Mouse (Mus musculus): ENCODE results near the gene Arhgap45. TPM values are rescaled to one million over a fixed set of nuclear protein-coding genes. Genes with fewer than 3 reads are reported as not detected.
"Not testable (repeated sequence)": the region's sequence is repeated elsewhere in the genome, so short reads cannot be mapped to it uniquely, and the experiment has no call there.

Gene Arhgap45
- total RNA-seq, 2 experiments from 2014 or later: 69.0 to 121 TPM

GRCm38 (mm10) chr10:80030191-80030590, 13.7 kb downstream of the Arhgap45 start:
- ATAC-seq (replicated peaks; ENCODE audit: poor library complexity): no peak

DNA sequence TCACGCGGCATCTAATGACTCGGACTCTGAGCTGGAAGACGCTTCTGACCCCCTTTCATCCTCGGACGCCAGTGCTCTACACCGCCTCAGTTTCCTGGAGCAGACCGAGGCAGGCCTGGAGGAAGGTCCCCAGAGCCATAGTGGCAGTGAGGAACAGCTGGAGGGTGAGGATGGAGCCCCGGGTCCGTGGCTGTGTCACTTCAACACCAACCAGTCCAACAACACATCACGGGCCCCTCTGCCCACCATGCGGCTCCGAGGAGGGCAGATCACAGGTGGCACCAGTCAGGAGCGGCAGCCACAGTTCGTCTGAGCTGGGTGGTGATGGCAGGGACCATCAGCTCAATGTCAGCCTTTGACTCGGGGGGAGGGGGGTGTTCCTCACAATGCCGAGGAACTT, 14.3 kb downstream of the Arhgap45 start:
- ATAC-seq (replicated peaks; ENCODE audit: poor library complexity): no peak

GRCm38 (mm10) chr10:80032799-80033480, 16.5 kb downstream of the Arhgap45 start:
- peak; percentile 51 for ATAC-seq (replicated peaks; ENCODE audit: poor library complexity)

DNA sequence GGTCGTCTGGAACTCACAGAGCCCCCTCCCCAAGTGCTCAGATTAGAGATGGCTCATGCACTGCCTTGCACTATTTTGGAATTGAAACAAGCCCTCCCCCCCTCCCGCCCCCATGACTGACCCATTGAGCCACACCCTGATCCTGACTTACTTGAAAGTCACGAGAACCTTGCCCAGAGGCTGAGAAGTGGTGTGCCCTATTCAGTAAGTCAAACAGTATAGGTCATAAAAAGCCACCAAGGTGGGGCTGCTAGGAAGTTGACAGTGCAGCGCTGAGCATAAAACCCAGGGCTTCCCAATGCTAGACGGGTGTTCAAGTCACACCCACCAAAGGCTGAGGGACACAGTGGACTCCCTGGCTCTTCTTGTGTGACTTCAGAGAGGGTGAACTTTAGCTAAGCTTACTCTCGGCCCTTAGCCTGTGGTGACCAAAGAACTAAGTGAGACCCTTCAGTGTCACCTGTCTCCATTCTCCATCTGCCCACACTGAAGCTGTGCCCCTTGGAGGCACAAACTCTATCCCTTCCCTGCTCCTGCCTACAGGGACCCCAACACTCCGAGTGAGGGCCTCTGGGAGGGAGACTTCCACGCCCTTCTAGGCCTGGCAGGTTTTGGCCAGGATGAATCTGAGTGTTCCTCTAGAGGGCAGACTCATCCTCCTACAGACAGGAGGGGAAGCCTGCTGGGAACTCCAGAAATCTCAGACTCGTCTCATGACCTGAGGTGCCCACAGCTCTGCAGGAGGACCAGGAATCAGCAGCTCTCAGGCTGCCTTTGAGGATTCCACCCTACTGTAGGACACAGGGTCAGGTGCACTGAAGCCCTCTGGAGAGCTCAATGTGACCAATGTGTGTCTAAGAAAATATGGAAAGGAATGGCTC, 17.3 kb downstream of the Arhgap45 start:
- peak; percentile 54 for ATAC-seq (replicated peaks; ENCODE audit: poor library complexity)

GRCm38 (mm10) chr10:80035148-80035547, 18.7 kb downstream of the Arhgap45 start:
- no peak for ATAC-seq (replicated peaks; ENCODE audit: poor library complexity)

DNA sequence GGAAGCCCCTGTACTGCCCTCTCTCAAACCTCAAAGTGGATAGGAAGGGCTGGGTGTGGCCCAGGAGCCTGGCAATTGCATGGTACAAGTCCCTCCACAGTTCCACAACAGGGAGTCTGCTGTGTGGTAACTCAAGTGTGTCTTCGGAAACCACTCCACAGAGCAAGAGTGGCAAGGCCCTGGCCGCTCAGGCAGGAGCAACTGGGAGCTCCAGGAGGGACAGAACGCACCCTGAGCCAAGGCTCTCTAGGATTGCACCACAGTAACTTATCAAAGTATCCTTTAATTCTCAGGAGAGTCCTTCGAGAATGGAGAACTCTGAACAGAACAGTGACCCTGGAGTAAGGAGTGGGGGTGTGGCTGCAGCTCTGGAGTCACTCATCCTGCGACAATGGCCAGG, 19.2 kb downstream of the Arhgap45 start:
- ATAC-seq (replicated peaks; ENCODE audit: poor library complexity): no peak

DNA sequence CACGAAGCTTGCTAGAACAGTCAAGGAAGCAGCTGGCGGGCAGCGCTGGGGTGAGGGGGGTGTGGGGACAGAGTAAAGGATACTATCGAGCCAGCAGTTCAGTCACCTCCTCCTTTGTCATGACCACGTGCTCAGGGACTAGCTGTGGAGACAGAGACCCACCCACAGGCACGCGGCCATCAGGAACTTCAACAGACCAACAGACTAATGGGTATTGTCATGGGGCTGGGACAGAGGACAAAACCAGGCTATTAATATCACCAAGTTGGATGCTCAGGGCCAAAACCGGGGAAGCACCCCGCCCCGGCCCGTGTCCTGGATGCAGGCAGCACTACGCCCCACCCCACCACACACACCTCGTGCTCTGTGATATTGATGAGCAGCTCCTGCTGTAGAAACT, 20.4 kb downstream of the Arhgap45 start:
- ATAC-seq (replicated peaks; ENCODE audit: poor library complexity): no peak

- peak; percentile 95 for ATAC-seq (replicated peaks; ENCODE audit: poor library complexity)
Measured at GRCm38 (mm10) chr10:80039559-80039979, 23.1 kb downstream of the Arhgap45 start, which contains the start of gene Polr2e. TSS of gene Polr2e (minus strand) at chr10:80039795.

- not testable (repeated sequence) for ATAC-seq (replicated peaks; ENCODE audit: poor library complexity)
Measured at GRCm38 (mm10) chr10:80041409-80042060, 25.1 kb downstream of the Arhgap45 start.

DNA sequence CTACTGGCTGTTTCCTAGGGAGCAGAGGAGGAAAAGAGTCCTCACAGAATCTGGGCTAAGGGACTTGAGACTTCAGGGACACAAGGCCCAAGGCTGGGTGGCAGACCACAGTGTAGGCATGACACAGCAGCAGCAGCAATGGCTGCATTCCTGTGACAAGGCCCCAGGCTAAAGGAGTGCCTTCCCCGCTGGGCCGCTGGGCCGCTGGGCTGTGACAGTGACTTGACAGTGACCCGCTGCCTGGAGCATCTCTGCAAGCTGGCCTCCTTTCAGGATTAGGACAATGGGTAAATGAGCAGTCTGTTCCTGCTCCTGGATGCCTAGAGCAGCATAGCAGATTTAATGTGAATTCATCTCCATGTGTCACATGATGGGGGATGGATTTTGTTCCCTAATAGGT, 27.6 kb downstream of the Arhgap45 start:
- 0 out of 2 replicates have a peak, but pooled peaks have one; percentile 9 for ATAC-seq (replicated peaks; ENCODE audit: poor library complexity)

DNA sequence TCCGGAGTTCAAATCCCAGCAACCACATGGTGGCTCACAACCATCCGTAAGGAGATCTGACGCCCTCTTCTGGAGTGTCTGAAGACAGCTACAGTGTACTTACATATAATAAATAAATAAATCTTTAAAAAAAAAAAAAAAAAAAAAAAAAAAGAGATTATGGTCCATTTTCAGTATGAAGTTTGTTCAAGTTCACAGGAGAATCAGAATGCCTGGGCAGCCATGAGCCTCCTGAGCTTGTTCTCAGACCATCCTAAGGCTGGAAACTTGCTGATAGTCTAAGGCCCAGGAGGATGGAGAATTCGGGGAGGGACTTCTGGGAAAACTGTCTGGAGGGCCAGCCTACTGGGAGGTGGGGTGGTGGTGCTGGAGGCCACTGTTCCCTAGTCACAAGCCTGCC, 28.9 kb downstream of the Arhgap45 start:
- ATAC-seq (replicated peaks; ENCODE audit: poor library complexity): not testable (repeated sequence)

GRCm38 (mm10) chr10:80045766-80046165, 29.3 kb downstream of the Arhgap45 start:
- ATAC-seq (replicated peaks; ENCODE audit: poor library complexity): no peak

DNA sequence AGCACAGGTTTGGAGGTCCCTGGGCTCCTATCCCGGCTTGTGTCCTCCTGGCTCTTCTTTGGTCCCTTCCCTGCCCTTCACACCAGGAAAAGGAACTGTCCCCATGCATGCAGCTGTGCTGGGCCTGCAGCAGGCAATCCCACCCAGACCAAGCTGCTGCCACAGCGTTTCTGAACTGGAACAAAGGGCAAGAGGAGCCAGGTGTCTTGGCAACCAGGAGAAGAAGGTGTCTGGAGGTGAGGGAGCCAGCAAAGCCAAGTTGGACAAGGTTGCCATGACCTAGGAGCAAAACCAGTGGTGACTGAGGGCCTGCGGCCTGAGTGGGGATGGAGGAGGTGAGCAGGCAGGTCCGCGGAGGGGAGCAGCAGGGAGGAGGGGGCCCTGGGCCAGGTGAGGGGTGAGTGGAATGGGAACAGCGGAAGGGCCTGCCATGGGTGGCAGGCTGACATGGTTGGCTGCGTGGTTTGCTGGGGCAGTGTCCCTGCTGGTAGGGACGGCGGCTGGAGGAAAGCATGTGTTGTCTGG, 30.6 kb downstream of the Arhgap45 start, which contains the start of gene Gpx4:
TSS of gene Gpx4 (plus strand) at position 126 of the 525 bp plus-strand sequence.
- ATAC-seq (replicated peaks; ENCODE audit: poor library complexity): no peak

- no peak for ATAC-seq (replicated peaks; ENCODE audit: poor library complexity)
Measured at GRCm38 (mm10) chr10:80048396-80048795, 31.9 kb downstream of the Arhgap45 start.

- no peak for ATAC-seq (replicated peaks; ENCODE audit: poor library complexity)
Measured at GRCm38 (mm10) chr10:80048834-80049233, 32.4 kb downstream of the Arhgap45 start.

DNA sequence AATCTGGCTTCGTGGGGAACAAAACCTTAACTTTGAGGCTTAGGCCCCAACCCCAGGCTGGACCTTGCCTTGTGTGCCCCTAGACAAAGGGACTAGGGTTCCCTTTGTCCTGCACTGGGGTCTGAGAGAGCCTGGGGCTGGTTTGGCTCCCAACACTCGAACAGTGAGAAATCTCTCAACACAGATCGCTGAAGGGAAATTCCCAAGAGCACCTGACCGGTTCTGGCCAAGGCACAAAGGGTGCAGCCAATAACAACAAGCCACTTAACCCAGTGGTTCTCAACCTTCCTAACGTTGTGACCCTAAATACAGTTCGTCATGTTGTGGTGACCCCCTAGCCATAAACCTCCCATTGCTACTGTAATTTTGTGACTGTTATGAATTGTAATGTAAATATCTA, 33.8 kb downstream of the Arhgap45 start:
- ATAC-seq (replicated peaks; ENCODE audit: poor library complexity): no peak

DNA sequence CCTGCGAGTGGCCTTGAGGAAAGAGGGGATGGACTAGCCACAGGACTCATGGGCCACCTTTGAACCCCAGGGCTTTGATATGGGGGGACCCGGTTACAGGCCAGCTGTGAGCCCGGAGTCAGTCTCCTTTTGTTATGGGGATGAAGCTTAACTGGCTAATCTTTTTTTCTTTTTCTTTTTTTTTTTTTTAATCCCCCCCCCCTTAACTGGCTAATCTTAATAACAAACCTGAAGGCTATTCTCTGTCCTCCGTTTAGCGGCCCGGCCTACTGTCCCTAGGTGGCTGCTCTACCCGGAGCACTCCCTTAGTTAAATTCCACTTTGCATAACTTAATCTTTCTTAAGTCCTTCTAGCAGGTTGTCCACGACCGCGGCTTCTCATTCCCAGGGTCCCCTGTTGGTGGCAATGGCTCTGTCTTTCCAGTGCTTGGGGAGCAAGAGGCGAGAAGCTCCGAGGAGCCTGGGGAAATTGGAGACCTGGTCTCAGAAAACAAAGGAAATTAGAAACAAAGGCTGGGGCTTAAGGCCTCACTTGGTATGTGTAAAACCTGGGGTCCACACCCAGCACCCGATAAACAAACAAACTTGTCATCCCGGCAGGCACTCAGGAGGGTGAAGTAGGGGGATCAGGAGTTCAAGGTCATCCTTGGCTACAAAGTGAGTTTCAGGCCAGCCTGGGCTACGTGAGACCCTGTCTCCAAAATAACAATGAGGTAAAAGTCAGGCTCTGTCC, 34.6 kb downstream of the Arhgap45 start:
- no peak for ATAC-seq (replicated peaks; ENCODE audit: poor library complexity)

GRCm38 (mm10) chr10:80051618-80052373, 35.3 kb downstream of the Arhgap45 start:
- ATAC-seq (replicated peaks; ENCODE audit: poor library complexity): 0 out of 2 replicates have a peak, but pooled peaks have one; percentile 2

DNA sequence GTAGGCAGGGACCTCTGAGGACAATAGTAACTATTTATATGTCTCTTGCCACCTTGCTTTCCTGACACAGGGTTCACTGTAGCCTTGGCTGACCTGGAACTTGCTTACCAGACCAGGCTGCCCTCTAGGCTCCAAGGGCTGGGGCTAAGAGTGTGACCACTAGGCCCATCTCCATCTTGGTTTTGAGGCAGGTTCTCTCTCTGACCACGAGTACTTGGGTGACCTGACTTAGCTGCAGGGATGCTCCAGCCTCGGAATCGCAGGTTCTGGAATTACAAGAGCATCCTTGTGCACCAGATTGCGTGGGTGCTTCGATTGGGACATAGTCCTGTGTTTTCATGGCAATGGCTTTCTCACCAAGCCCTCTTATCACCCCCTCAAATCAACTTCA, 35.9 kb downstream of the Arhgap45 start:
- ATAC-seq (replicated peaks; ENCODE audit: poor library complexity): no peak
